Mouse (Mus musculus) embryonic fibroblast, embryonic 13.5 days (primary cell): ENCODE measurements around the gene Zfr2. TPM values are rescaled to one million over a fixed set of nuclear protein-coding genes. Genes with fewer than 3 reads are reported as not detected.

Source experiments
- H3K27ac ChIP-seq: 2 replicates; pipeline ENCODE4 v1.5.1; 2012; ENCODE audit warnings: low read length, control low read depth, inconsistent platforms; ENCODE audit not compliant: insufficient read depth
- H3K4me1 ChIP-seq: 2 replicates; pipeline ENCODE4 v1.6.1; 2011; ENCODE audit warnings: low read length; ENCODE audit not compliant: control insufficient read depth, insufficient read depth
- H3K4me3 ChIP-seq: 2 replicates; pipeline ENCODE4 v1.5.1; 2011; ENCODE audit warnings: mild to moderate bottlenecking, control low read depth, low read length; ENCODE audit not compliant: insufficient read depth
- CTCF ChIP-seq: IDR thresholded peaks from 2 replicates; pipeline ENCODE4 v1.5.1; 2011; ENCODE audit warnings: mild to moderate bottlenecking, control low read depth, low read length, moderate library complexity, borderline replicate concordance; ENCODE audit not compliant: insufficient read depth
- POLR2A ChIP-seq: IDR thresholded peaks from 2 replicates; pipeline ENCODE4 v1.6.1; 2011; ENCODE audit warnings: low read depth, mild to moderate bottlenecking, control low read depth, low read length, moderate library complexity
- polyA plus RNA-seq: library from polyadenylated mRNA; stranded (reverse); fragments of >200 nt; gene quantifications from 2 replicates; pipeline ENCODE4 v1.2.4, GENCODE M21; 2011; ENCODE audit warnings: low read depth; ENCODE audit not compliant: missing spikeins, insufficient read length

Gene Zfr2
- polyA plus RNA-seq: 3.1 and 4.1 TPM in 2 replicates

GRCm38 (mm10) chr10:81232580-81233225 is at the start of gene Zfr2:
Gene Zfr2, plus strand, starts transcription at chr10:81233155.
- H3K4me3 ChIP-seq: peak within 1 kb of the TSS; percentile 54
- peak within 1 kb of the TSS; percentile 53 for H3K27ac ChIP-seq

GRCm38 (mm10) chr10:81183805-81184204 is 49.1 kb upstream of the Zfr2 start, which contains the start of gene 4930442H23Rik:
Gene 4930442H23Rik, minus strand, starts transcription at chr10:81183849.
- Histone ChIP-seq H3K4me1 (peaks cover 11% of the 10 kb centered on the region), H3K27ac (peak within 1 kb of the TSS; percentile 70), H3K4me3 (peak within 1 kb of the TSS; percentile 44)
- TF ChIP-seq POLR2A (no peak), CTCF (no peak)

More at GRCm38 (mm10) chr10:81232580-81233225, at the start of gene Zfr2:
- no peaks in the 10 kb centered on the region for H3K4me1 ChIP-seq
- TF ChIP-seq CTCF (no peak), POLR2A (peak; percentile 65)

- TF ChIP-seq CTCF (no peak), POLR2A (no peak)
- H3K4me1 ChIP-seq: peaks cover 8% of the 10 kb centered on the region
- no peak overlapping the region for H3K4me3 ChIP-seq
- H3K27ac ChIP-seq: peak overlapping the region; percentile 62; the same call in 1 of the 2 replicates
These were observed 48.2 kb upstream of the Zfr2 start for GRCm38 (mm10) chr10:81184765-81185164.

- H3K27ac ChIP-seq: no peak overlapping the region
- no peak overlapping the region for H3K4me3 ChIP-seq
- TF ChIP-seq POLR2A (no peak), CTCF (no peak)
- H3K4me1 ChIP-seq: peaks cover 5% of the 10 kb centered on the region
These were observed 45.8 kb upstream of the Zfr2 start for GRCm38 (mm10) chr10:81187161-81187560.

- Histone ChIP-seq H3K4me1 (peaks cover 2% of the 10 kb centered on the region; the same call in 1 of the 2 replicates), H3K4me3 (no peak overlapping the region), H3K27ac (no peak overlapping the region)
- TF ChIP-seq POLR2A (no peak), CTCF (no peak)
These were observed 43.1 kb upstream of the Zfr2 start for GRCm38 (mm10) chr10:81189821-81190220.

- Histone ChIP-seq H3K4me3 (no peak overlapping the region), H3K27ac (no peak overlapping the region), H3K4me1 (peaks cover under 1% of the 10 kb centered on the region; the same call in 1 of the 2 replicates)
- TF ChIP-seq POLR2A: no peak
- TF ChIP-seq CTCF: peak; percentile 67; the same call in 1 of the 2 replicates
These were observed 42.6 kb upstream of the Zfr2 start for GRCm38 (mm10) chr10:81190236-81190911.

GRCm38 (mm10) chr10:81190912-81191321 is 42.0 kb upstream of the Zfr2 start:
- TF ChIP-seq CTCF (no peak), POLR2A (no peak)
- no peak overlapping the region for H3K27ac ChIP-seq
- no peaks in the 10 kb centered on the region for H3K4me1 ChIP-seq
- no peak overlapping the region for H3K4me3 ChIP-seq

GRCm38 (mm10) chr10:81191342-81191982 is 41.5 kb upstream of the Zfr2 start:
- H3K27ac ChIP-seq: no peak overlapping the region

GRCm38 (mm10) chr10:81192270-81192967 is 40.5 kb upstream of the Zfr2 start:
- Histone ChIP-seq H3K4me1 (no peaks in the 10 kb centered on the region), H3K27ac (peak overlapping the region; percentile 48; the same call in 1 of the 2 replicates), H3K4me3 (peak overlapping the region; percentile 23)
- TF ChIP-seq POLR2A (peak; percentile 75), CTCF (no peak)

More at GRCm38 (mm10) chr10:81191342-81191982, 41.5 kb upstream of the Zfr2 start:
- TF ChIP-seq CTCF: no peak
- peak; percentile 31; the same call in 1 of the 2 replicates for TF ChIP-seq POLR2A
- Histone ChIP-seq H3K4me3 (no peak overlapping the region), H3K4me1 (no peaks in the 10 kb centered on the region)
